Mouse (Mus musculus): Measurements from ENCODE around the gene Slc7a5. TPM values are rescaled to one million over a fixed set of nuclear protein-coding genes. Genes with fewer than 3 reads are reported as not detected.

Slc7a5 gene
- total and polyA plus RNA-seq, 3 experiments = 110 to 291 (median 207) TPM

GRCm38 (mm10) chr8:121846815-121847214 is 60.7 kb downstream of the Slc7a5 start:
- Histone ChIP-seq H3K4me1 (ENCODE audit: control insufficient read depth in 1 of 2, insufficient read depth in 2 of 2) (peaks cover 24 to 66% of the 10 kb centered on the region in 2 experiments), H3K36me3 (replicated peaks in 1 of 2; ENCODE audit: control insufficient read depth in 1 of 2, insufficient read depth in 1 of 2, low read length in 1 of 2) (peaks cover 36 to 42% of the 10 kb centered on the region in 2 experiments), H3K27me3 (replicated peaks) (no peaks in the 10 kb centered on the region), H3K79me2 (replicated peaks; ENCODE audit: control insufficient read depth, extremely low read depth, insufficient read depth, poor library complexity, severe bottlenecking) (peaks cover 22% of the 10 kb centered on the region), H3K4me3 (replicated peaks in 1 of 3; ENCODE audit: low read depth in 2 of 3, low read length in 2 of 3, poor library complexity in 1 of 3) (no peak overlapping the region), H3K9ac (ENCODE audit: insufficient read depth, low read depth) (no peak overlapping the region), H3K4me2 (ENCODE audit: insufficient read depth, low read depth, poor library complexity, severe bottlenecking) (no peak overlapping the region), H3K27ac (ENCODE audit: insufficient read depth, low read depth) (peak overlapping the region; percentile 76), H3K9me3 (replicated peaks; ENCODE audit: low read length) (no peaks in the 10 kb centered on the region)
- dilution Hi-C loops (cut with MboI; ENCODE audit: extremely low pct_ligation_motif_present, extremely low pct_unique_long_range_greater_than_20kb, low sequenced_read_pairs) = no loop called here
- DNase-seq (ENCODE audit: extremely low read depth) = no peak
- in situ Hi-C loops (cut with MboI; ENCODE audit: low pct_ligation_motif_present, low pct_unique_long_range_greater_than_20kb, low sequenced_read_pairs) = no loop called here
- TF ChIP-seq CTCF (conservative IDR thresholded peaks at IDR 0.05 in 1 of 2, IDR thresholded peaks at IDR 0.05 in 1 of 2; ENCODE audit: low read depth in 2 of 2, low read length in 2 of 2) = peak in 1 of 2 experiments; percentile 27; a peak in 2 of 4 replicates
- TF ChIP-seq POLR2A (IDR thresholded peaks at IDR 0.05; ENCODE audit: low read depth, low read length) = peak; percentile 31; the same call in 1 of the 2 replicates
- peak; percentile 94 for TF ChIP-seq POLR2AphosphoS2 (IDR thresholded peaks at IDR 0.05; ENCODE audit: low read depth, low read length)
- no peak for TF ChIP-seq MYC (IDR thresholded peaks at IDR 0.05; ENCODE audit: low read depth, low read length)
- TF ChIP-seq TCF12 (IDR thresholded peaks at IDR 0.05; ENCODE audit: low read depth, low read length) = no peak
- no peak for TF ChIP-seq MEF2A (IDR thresholded peaks at IDR 0.05; ENCODE audit: borderline replicate concordance, low read depth, low read length)

GRCm38 (mm10) chr8:121844765-121845164 is 62.7 kb downstream of the Slc7a5 start:
- TF ChIP-seq SIN3A (IDR thresholded peaks at IDR 0.05; ENCODE audit: low read length) = peak; percentile 39; the same call in 1 of the 2 replicates
- TF ChIP-seq MXI1 (IDR thresholded peaks at IDR 0.05; ENCODE audit: low read depth, low read length) = no peak; the same call in 1 of the 2 replicates
- TF ChIP-seq MEF2A (IDR thresholded peaks at IDR 0.05; ENCODE audit: borderline replicate concordance, low read depth, low read length) = no peak
- TF ChIP-seq IRF4 (IDR thresholded peaks at IDR 0.05; ENCODE audit: low read depth, low read length) = peak; percentile 67
- no peak for TF ChIP-seq MYC (IDR thresholded peaks at IDR 0.05; ENCODE audit: low read depth, low read length)
- no peak for TF ChIP-seq GABPA (IDR thresholded peaks at IDR 0.05; ENCODE audit: insufficient replicate concordance, low read depth, low read length)
- TF ChIP-seq CHD2 (IDR thresholded peaks at IDR 0.05; ENCODE audit: low read length) = 0 out of 2 replicates have a peak, but pooled peaks have one; percentile 38
- TF ChIP-seq USF2 (conservative IDR thresholded peaks at IDR 0.05; ENCODE audit: low read depth, low read length) = no peak
- TF ChIP-seq MAFK (IDR thresholded peaks at IDR 0.05; ENCODE audit: insufficient replicate concordance, low read length) = no peak
- TF ChIP-seq NELFE (IDR thresholded peaks at IDR 0.05; ENCODE audit: low read depth, low read length) = no peak
- peak; percentile 64; the same call in 1 of the 2 replicates for TF ChIP-seq EP300 (IDR thresholded peaks at IDR 0.05; ENCODE audit: low read length)
- TF ChIP-seq ETS1 (conservative IDR thresholded peaks at IDR 0.05; ENCODE audit: low read depth, low read length) = no peak; the same call in 1 of the 2 replicates
- TF ChIP-seq MAZ (IDR thresholded peaks at IDR 0.05; ENCODE audit: low read depth, low read length) = no peak
- TF ChIP-seq CHD1 (IDR thresholded peaks at IDR 0.05; ENCODE audit: low read depth, low read length) = no peak
- Histone ChIP-seq H3K79me2 (replicated peaks; ENCODE audit: control insufficient read depth, extremely low read depth, insufficient read depth, poor library complexity, severe bottlenecking) (peaks cover 29% of the 10 kb centered on the region), H3K36me3 (replicated peaks in 1 of 2; ENCODE audit: control insufficient read depth in 1 of 2, insufficient read depth in 1 of 2, low read length in 1 of 2) (peaks cover 45 to 49% of the 10 kb centered on the region in 2 experiments), H3K4me2 (ENCODE audit: insufficient read depth, low read depth, poor library complexity, severe bottlenecking) (0 out of 2 replicates have a peak overlapping the region, but pooled peaks have one; percentile 46), H3K4me3 (replicated peaks in 1 of 3; ENCODE audit: low read depth in 2 of 3, low read length in 2 of 3, poor library complexity in 1 of 3) (no peak overlapping the region), H3K9me3 (replicated peaks; ENCODE audit: low read length) (no peaks in the 10 kb centered on the region), H3K27ac (ENCODE audit: insufficient read depth, low read depth) (peak overlapping the region; percentile 90), H3K27me3 (replicated peaks) (no peaks in the 10 kb centered on the region), H3K4me1 (ENCODE audit: control insufficient read depth in 1 of 2, insufficient read depth in 2 of 2) (peaks cover 20 to 53% of the 10 kb centered on the region in 2 experiments), H3K9ac (ENCODE audit: insufficient read depth, low read depth) (0 out of 2 replicates have a peak overlapping the region, but pooled peaks have one; percentile 7)
- dilution Hi-C loops (cut with MboI; ENCODE audit: extremely low pct_ligation_motif_present, extremely low pct_unique_long_range_greater_than_20kb, low sequenced_read_pairs) = no loop called here
- in situ Hi-C loops (cut with MboI; ENCODE audit: low pct_ligation_motif_present, low pct_unique_long_range_greater_than_20kb, low sequenced_read_pairs) = no loop called here
- peak; percentile 45 for DNase-seq (ENCODE audit: extremely low read depth)

Data from CH12.LX (cell line).